Mouse (Mus musculus): ENCODE results near the gene Ttc3. TPM values are rescaled to one million over a fixed set of nuclear protein-coding genes. Genes with fewer than 3 reads are reported as not detected.
"Not testable (repeated sequence)": the region's sequence is repeated elsewhere in the genome, so short reads cannot be mapped to it uniquely, and the experiment has no call there.

Gene Ttc3
- polyA plus RNA-seq, 1 experiment from 2014 or later, result 1,226 TPM

- no peaks in the 10 kb centered on the region for H3K27me3 ChIP-seq (ENCODE audit: control insufficient read depth, insufficient read depth, low read length)
- 68% methylated on average over 2 of the region's 2 CpGs for WGBS
- no peak for ATAC-seq (ENCODE audit: low read depth)
Observed at GRCm38 (mm10) chr16:94441361-94441760, 70.9 kb downstream of the Ttc3 start.

GRCm38 (mm10) chr16:94449151-94449550 is 78.7 kb downstream of the Ttc3 start:
- Histone ChIP-seq H3K4me1 (ENCODE audit: control insufficient read depth, insufficient read depth, low read length) (no peaks in the 10 kb centered on the region), H3K27ac (ENCODE audit: low read depth, low read length) (no peak overlapping the region), H3K4me3 (ENCODE audit: low read depth, low read length) (no peak overlapping the region), H3K27me3 (ENCODE audit: control insufficient read depth, insufficient read depth, low read length) (no peaks in the 10 kb centered on the region), H3K36me3 (ENCODE audit: control insufficient read depth, insufficient read depth, low read length) (peaks cover 80% of the 10 kb centered on the region), H3K9ac (replicated peaks; ENCODE audit: low read depth, low read length) (no peak overlapping the region), H3K4me2 (ENCODE audit: low read depth, low read length) (no peak overlapping the region), H3K9me3 (ENCODE audit: control insufficient read depth, low read length) (no peaks in the 10 kb centered on the region)
- ATAC-seq (ENCODE audit: low read depth), result no peak
- 84% methylated on average over 8 of the region's 8 CpGs for WGBS

More at GRCm38 (mm10) chr16:94441361-94441760, 70.9 kb downstream of the Ttc3 start:
- H3K27ac ChIP-seq (ENCODE audit: low read depth, low read length), result no peak overlapping the region
- no peak overlapping the region for H3K4me3 ChIP-seq (ENCODE audit: low read depth, low read length)
- peaks cover 73% of the 10 kb centered on the region for H3K36me3 ChIP-seq (ENCODE audit: control insufficient read depth, insufficient read depth, low read length)
- no peak overlapping the region for H3K9ac ChIP-seq (replicated peaks; ENCODE audit: low read depth, low read length)
- H3K4me2 ChIP-seq (ENCODE audit: low read depth, low read length), result no peak overlapping the region
- no peaks in the 10 kb centered on the region for H3K4me1 ChIP-seq (ENCODE audit: control insufficient read depth, insufficient read depth, low read length)
- no peaks in the 10 kb centered on the region for H3K9me3 ChIP-seq (ENCODE audit: control insufficient read depth, low read length)

- H3K27ac ChIP-seq (ENCODE audit: low read depth, low read length), result no peak overlapping the region
- 98% methylated on average over 7 of the region's 7 CpGs for WGBS
- no peaks in the 10 kb centered on the region for H3K4me1 ChIP-seq (ENCODE audit: control insufficient read depth, insufficient read depth, low read length)
- H3K4me2 ChIP-seq (ENCODE audit: low read depth, low read length), result no peak overlapping the region
- H3K36me3 ChIP-seq (ENCODE audit: control insufficient read depth, insufficient read depth, low read length), result peaks cover 84% of the 10 kb centered on the region
- no peaks in the 10 kb centered on the region for H3K27me3 ChIP-seq (ENCODE audit: control insufficient read depth, insufficient read depth, low read length)
- H3K9me3 ChIP-seq (ENCODE audit: control insufficient read depth, low read length), result no peaks in the 10 kb centered on the region
- no peak overlapping the region for H3K9ac ChIP-seq (replicated peaks; ENCODE audit: low read depth, low read length)
- H3K4me3 ChIP-seq (ENCODE audit: low read depth, low read length), result no peak overlapping the region
- no peak for ATAC-seq (ENCODE audit: low read depth)
Observed at GRCm38 (mm10) chr16:94449632-94450031, 79.2 kb downstream of the Ttc3 start.

- H3K9me3 ChIP-seq (ENCODE audit: control insufficient read depth, low read length), result no peaks in the 10 kb centered on the region
- H3K4me1 ChIP-seq (ENCODE audit: control insufficient read depth, insufficient read depth, low read length), result no peaks in the 10 kb centered on the region
- 91% methylated on average over 11 of the region's 11 CpGs for WGBS
- H3K27me3 ChIP-seq (ENCODE audit: control insufficient read depth, insufficient read depth, low read length), result no peaks in the 10 kb centered on the region
- H3K4me3 ChIP-seq (ENCODE audit: low read depth, low read length), result no peak overlapping the region
- ATAC-seq (ENCODE audit: low read depth), result no peak
- H3K36me3 ChIP-seq (ENCODE audit: control insufficient read depth, insufficient read depth, low read length), result peaks cover 91% of the 10 kb centered on the region
- no peak overlapping the region for H3K27ac ChIP-seq (ENCODE audit: low read depth, low read length)
- H3K4me2 ChIP-seq (ENCODE audit: low read depth, low read length), result no peak overlapping the region
- no peak overlapping the region for H3K9ac ChIP-seq (replicated peaks; ENCODE audit: low read depth, low read length)
Observed at GRCm38 (mm10) chr16:94451545-94452488, 81.4 kb downstream of the Ttc3 start.

GRCm38 (mm10) chr16:94452768-94453167 is 82.3 kb downstream of the Ttc3 start:
- H3K9me3 ChIP-seq (ENCODE audit: control insufficient read depth, low read length), result no peaks in the 10 kb centered on the region
- no peak overlapping the region for H3K27ac ChIP-seq (ENCODE audit: low read depth, low read length)
- H3K27me3 ChIP-seq (ENCODE audit: control insufficient read depth, insufficient read depth, low read length), result no peaks in the 10 kb centered on the region
- 86% methylated on average over 4 of the region's 4 CpGs for WGBS
- H3K4me3 ChIP-seq (ENCODE audit: low read depth, low read length), result no peak overlapping the region
- H3K4me1 ChIP-seq (ENCODE audit: control insufficient read depth, insufficient read depth, low read length), result no peaks in the 10 kb centered on the region
- no peak overlapping the region for H3K4me2 ChIP-seq (ENCODE audit: low read depth, low read length)
- H3K36me3 ChIP-seq (ENCODE audit: control insufficient read depth, insufficient read depth, low read length), result peaks cover 93% of the 10 kb centered on the region
- ATAC-seq (ENCODE audit: low read depth), result no peak
- no peak overlapping the region for H3K9ac ChIP-seq (replicated peaks; ENCODE audit: low read depth, low read length)

- WGBS, result 76% methylated on average over 4 of the region's 4 CpGs
Observed at GRCm38 (mm10) chr16:94454146-94454545, 83.7 kb downstream of the Ttc3 start.

GRCm38 (mm10) chr16:94464067-94464466 is 93.6 kb downstream of the Ttc3 start:
- H3K27me3 ChIP-seq (ENCODE audit: control insufficient read depth, insufficient read depth, low read length), result no peaks in the 10 kb centered on the region
- H3K4me3 ChIP-seq (ENCODE audit: low read depth, low read length), result no peak overlapping the region
- no peaks in the 10 kb centered on the region for H3K4me1 ChIP-seq (ENCODE audit: control insufficient read depth, insufficient read depth, low read length)
- H3K9ac ChIP-seq (replicated peaks; ENCODE audit: low read depth, low read length), result no peak overlapping the region
- no peaks in the 10 kb centered on the region for H3K9me3 ChIP-seq (ENCODE audit: control insufficient read depth, low read length)
- no peak overlapping the region for H3K27ac ChIP-seq (ENCODE audit: low read depth, low read length)
- H3K4me2 ChIP-seq (ENCODE audit: low read depth, low read length), result no peak overlapping the region
- no peak for ATAC-seq (ENCODE audit: low read depth)
- 80% methylated on average over 3 of the region's 3 CpGs for WGBS
- peaks cover 80% of the 10 kb centered on the region for H3K36me3 ChIP-seq (ENCODE audit: control insufficient read depth, insufficient read depth, low read length)

More at GRCm38 (mm10) chr16:94454146-94454545, 83.7 kb downstream of the Ttc3 start:
- no peak overlapping the region for H3K4me3 ChIP-seq (ENCODE audit: low read depth, low read length)
- H3K4me2 ChIP-seq (ENCODE audit: low read depth, low read length), result no peak overlapping the region
- peaks cover 91% of the 10 kb centered on the region for H3K36me3 ChIP-seq (ENCODE audit: control insufficient read depth, insufficient read depth, low read length)
- no peak overlapping the region for H3K9ac ChIP-seq (replicated peaks; ENCODE audit: low read depth, low read length)
- no peaks in the 10 kb centered on the region for H3K9me3 ChIP-seq (ENCODE audit: control insufficient read depth, low read length)
- H3K4me1 ChIP-seq (ENCODE audit: control insufficient read depth, insufficient read depth, low read length), result no peaks in the 10 kb centered on the region
- H3K27me3 ChIP-seq (ENCODE audit: control insufficient read depth, insufficient read depth, low read length), result no peaks in the 10 kb centered on the region
- no peak overlapping the region for H3K27ac ChIP-seq (ENCODE audit: low read depth, low read length)
- ATAC-seq (ENCODE audit: low read depth), result no peak

- no peak for ATAC-seq (ENCODE audit: low read depth)
- no peaks in the 10 kb centered on the region for H3K4me1 ChIP-seq (ENCODE audit: control insufficient read depth, insufficient read depth, low read length)
Observed at GRCm38 (mm10) chr16:94465900-94466299, 95.5 kb downstream of the Ttc3 start.

GRCm38 (mm10) chr16:94466317-94466716 is 95.9 kb downstream of the Ttc3 start:
- H3K4me1 ChIP-seq (ENCODE audit: control insufficient read depth, insufficient read depth, low read length); ATAC-seq (ENCODE audit: low read depth); H3K4me2 ChIP-seq (ENCODE audit: low read depth, low read length); H3K4me3 ChIP-seq (ENCODE audit: low read depth, low read length); H3K9me3 ChIP-seq (ENCODE audit: control insufficient read depth, low read length); H3K9ac ChIP-seq (replicated peaks; ENCODE audit: low read depth, low read length); H3K27ac ChIP-seq (ENCODE audit: low read depth, low read length); H3K27me3 ChIP-seq (ENCODE audit: control insufficient read depth, insufficient read depth, low read length): not testable (repeated sequence)
- WGBS, result over 99% methylated on average over 7 of the region's 7 CpGs
- H3K36me3 ChIP-seq (ENCODE audit: control insufficient read depth, insufficient read depth, low read length), result peaks cover 78% of the 10 kb centered on the region

More at GRCm38 (mm10) chr16:94465900-94466299, 95.5 kb downstream of the Ttc3 start:
- H3K9me3 ChIP-seq (ENCODE audit: control insufficient read depth, low read length), result no peaks in the 10 kb centered on the region
- H3K4me2 ChIP-seq (ENCODE audit: low read depth, low read length), result no peak overlapping the region
- WGBS, result 95% methylated on average over 4 of the region's 4 CpGs
- no peaks in the 10 kb centered on the region for H3K27me3 ChIP-seq (ENCODE audit: control insufficient read depth, insufficient read depth, low read length)
- H3K27ac ChIP-seq (ENCODE audit: low read depth, low read length), result no peak overlapping the region
- H3K4me3 ChIP-seq (ENCODE audit: low read depth, low read length), result no peak overlapping the region
- H3K9ac ChIP-seq (replicated peaks; ENCODE audit: low read depth, low read length), result no peak overlapping the region
- H3K36me3 ChIP-seq (ENCODE audit: control insufficient read depth, insufficient read depth, low read length), result peaks cover 82% of the 10 kb centered on the region

Measured in neural tube, embryonic 14.5 days (tissue).